Mouse (Mus musculus) layer of hippocampus, adult 2 months (tissue): ENCODE measurements around the gene Nell1. TPM values are rescaled to one million over a fixed set of nuclear protein-coding genes. Genes with fewer than 3 reads are reported as not detected.
A peak's percentile ranks its signal among the peaks of the same experiment; 100 is the strongest.

Experiments used
- DNase-seq, 2 experiments: peaks; one replicate each; pipeline ENCODE4 v3.0.0; 2022; ENCODE audit warnings: low spot score in 2 of 2
- H3K27ac ChIP-seq: fragments of 200-600 bp; 2 replicates; pipeline ENCODE4 v1.8.1; 2022
- H3K4me3 ChIP-seq: fragments of 200-600 bp; 2 replicates; pipeline ENCODE4 v1.8.1; 2022; ENCODE audit warnings: mild to moderate bottlenecking
- CTCF ChIP-seq: fragments of 200-600 bp; conservative IDR thresholded peaks from 2 replicates; pipeline ENCODE4 v1.8.1; 2022; ENCODE audit warnings: antibody characterized with exemption, mild to moderate bottlenecking, moderate library complexity
- total RNA-seq, 2 experiments: library from RNA; stranded (reverse); gene quantifications; 2 replicates each; pipeline ENCODE4 v1.2.3; 2021

The Nell1 gene
- total RNA-seq, 2 experiments from 2014 or later: 46.2 to 51.7 TPM

DNA sequence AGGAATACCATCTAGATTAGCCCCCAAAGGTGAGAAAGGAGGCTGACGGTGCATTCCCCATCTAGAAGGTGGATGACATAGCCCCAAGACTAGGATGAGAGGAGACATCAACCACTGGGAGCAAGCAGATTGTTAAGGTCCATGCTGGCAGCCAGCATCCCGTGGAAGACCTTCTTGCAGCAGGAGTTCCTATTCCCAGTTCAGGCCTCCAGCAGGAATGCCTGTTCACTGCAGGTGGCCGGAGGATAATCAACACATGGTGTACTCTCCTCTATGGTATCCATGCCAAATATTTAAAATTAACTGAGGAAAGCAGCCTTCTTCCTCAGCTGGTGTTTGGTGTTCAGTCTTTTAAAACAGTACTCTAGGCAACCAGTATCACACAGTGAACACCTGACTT lies 574.9 kb downstream of the Nell1 start:
- H3K4me3 ChIP-seq: no peak overlapping the region
- no peak for TF ChIP-seq CTCF
- H3K27ac ChIP-seq: no peak overlapping the region
- peak in 1 of 2 experiments; percentile 26 for DNase-seq

DNA sequence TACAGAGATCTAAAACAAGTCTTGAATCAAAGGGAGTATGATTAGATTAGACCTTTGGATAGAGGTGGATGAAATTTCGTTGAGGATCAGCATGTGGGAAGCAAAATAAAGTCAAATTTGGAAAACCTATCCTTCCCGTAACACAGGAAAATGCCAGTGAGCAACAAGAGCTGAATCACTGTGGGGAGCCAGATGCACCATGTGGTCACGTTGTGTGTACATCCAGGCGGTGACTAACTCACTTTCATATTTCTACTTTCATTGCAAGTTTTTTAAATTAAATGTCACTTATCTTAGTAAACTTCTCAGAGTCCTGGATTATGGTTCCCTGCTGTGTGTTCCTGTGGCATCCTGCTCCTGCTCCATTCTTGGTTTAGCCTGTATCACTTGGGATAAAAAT lies 576.8 kb downstream of the Nell1 start:
- Histone ChIP-seq H3K4me3 (no peak overlapping the region), H3K27ac (no peak overlapping the region)
- no peak for TF ChIP-seq CTCF
- DNase-seq: peak in 1 of 2 experiments; percentile 48

DNA sequence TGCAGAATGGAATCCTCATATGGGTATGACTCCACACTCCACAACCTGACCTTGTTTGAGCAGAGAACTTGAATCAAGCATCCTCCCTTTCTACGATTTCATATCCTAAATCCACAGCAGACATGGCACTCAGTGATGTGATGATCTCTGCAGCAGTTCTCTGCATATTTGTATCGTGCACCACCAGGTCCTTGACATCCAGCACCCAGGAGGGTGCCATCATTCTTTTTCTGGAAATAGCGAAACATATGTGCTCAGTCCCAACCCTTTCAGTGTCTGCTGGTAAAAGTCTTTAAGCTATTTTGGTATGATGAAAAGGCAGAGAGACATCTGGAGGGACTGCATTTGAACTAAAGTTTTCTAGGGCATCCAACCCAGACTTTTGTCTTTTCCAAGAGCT lies 588.0 kb downstream of the Nell1 start:
- no peak for DNase-seq
- no peak for TF ChIP-seq CTCF
- no peak overlapping the region for H3K27ac ChIP-seq
- no peak overlapping the region for H3K4me3 ChIP-seq

DNA sequence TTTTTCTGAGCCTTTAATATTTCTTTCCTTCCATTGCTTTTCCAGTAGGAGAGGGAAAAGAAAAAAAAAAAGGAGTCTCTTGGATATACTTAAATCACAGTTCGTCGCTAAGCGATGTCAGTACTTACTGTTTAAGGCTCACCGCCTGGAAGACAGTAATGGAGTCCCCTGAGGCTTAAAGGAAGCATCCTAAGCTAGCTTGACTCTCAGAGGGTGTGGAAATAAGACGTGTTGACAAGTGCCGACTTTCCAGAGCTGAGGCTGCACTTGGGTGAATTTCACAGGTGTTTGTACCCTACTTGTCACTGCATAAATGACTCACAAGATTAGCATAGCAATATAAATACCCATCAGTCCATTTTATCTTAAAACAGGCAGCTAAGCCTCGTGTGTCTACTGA lies 599.2 kb downstream of the Nell1 start:
- DNase-seq: no peak
- Histone ChIP-seq H3K27ac (no peak overlapping the region), H3K4me3 (no peak overlapping the region)
- TF ChIP-seq CTCF: no peak

DNA sequence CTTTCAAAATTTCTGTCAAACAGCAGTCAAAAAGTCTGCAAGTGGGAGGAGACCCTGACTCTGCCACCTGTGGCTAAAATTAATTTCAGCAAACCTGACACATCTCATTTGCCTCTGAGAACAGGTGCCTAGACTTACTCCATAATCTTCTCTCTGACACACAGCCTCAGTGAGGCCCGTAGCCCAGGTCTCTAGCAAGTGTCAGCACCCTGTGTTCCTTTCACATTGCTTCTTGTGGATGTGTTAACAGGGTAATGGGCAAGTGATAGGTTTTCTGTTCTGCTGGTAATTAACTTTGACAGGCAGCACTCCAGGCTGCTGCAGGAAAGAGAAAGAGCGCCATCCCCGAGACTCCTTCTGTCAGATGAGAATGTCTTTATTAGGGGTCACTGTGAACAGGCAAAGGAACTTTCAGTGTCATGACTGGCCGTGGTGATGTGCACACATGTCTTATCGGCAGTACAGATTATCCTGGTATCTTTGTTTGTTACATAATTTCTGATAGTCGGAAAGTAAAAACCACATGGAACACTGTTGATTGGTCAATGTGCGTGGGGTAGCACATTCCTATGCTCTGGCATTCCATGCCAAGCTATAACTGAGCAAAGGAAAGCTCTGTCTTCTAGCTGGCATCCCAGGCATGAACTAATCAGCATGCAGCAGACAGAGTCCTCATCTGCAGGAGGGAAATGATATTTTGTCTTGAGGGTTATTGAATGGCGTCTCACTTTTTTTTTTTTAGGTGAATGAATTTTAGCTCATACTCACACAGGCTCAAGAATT lies 614.2 kb downstream of the Nell1 start:
- H3K27ac ChIP-seq: no peak overlapping the region
- no peak for DNase-seq
- TF ChIP-seq CTCF: no peak
- H3K4me3 ChIP-seq: no peak overlapping the region

DNA sequence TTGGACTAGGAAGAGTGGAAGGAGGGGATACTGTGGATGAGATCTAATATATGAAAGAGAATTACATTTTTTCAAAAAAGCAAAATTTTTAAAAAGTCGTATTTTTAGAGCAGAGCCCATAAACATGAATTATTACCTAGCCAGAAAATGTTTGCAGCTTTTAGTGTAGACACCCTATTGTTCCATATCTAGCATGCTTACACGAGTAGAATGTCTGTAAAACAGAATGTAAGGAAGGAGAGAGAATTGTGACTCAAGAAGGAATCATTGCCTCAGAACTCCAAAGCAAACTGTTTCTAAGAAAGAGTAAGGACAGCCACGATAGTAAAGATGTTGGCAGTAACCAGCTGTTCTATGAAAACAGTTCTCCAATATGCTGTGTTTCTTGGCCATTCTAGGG lies 624.2 kb downstream of the Nell1 start, which contains the start of gene 4933405O20Rik:
Gene 4933405O20Rik, plus strand, starts transcription at position 301 of the 400 bp plus-strand sequence.
- TF ChIP-seq CTCF: no peak
- no peak within 1 kb of the TSS for H3K27ac ChIP-seq
- no peak within 1 kb of the TSS for H3K4me3 ChIP-seq
- no peak for DNase-seq

DNA sequence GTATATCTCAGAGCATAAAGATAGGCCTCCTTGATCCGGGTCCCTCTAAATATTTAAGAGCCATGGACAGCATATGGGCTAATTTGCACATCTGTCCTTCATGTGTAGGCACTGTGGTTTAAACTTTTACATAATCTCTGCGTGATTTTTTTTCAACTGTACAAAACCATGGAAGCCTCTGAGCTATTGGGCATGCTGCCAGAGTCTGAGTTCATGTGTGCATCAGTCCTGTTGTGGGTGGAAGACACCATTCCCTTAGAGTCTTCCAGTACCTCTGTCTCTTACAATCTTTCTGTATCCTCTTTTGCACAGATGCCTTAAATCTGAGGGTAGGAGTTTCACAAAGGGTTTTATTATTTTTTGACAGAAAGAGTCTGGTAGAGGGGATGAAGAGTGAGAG lies 639.4 kb downstream of the Nell1 start:
- TF ChIP-seq CTCF: no peak
- no peak overlapping the region for H3K4me3 ChIP-seq
- peak; percentile 23 to 29 for DNase-seq

DNA sequence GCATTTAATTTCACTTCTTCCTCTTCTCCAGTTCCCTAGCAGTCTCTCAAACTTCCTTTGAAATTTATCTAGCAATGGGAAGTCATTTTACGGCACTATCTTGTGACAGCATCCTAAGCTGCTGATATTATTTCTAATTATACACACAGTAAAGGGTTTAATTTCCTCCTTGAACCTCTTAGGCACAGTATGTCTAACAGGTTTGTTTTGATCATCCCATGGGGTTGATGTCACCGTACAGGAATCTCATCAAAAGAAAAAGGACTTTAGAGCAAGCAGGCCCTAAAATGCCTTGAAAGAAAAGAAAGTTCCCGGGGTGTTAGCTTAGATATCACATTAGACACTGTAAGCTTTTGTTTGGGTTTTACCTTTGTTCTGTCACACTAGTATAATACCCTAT lies 654.5 kb downstream of the Nell1 start:
- Histone ChIP-seq H3K27ac (no peak overlapping the region), H3K4me3 (no peak overlapping the region)
- TF ChIP-seq CTCF: no peak
- DNase-seq: no peak

More for the DNA sequence above, 639.4 kb downstream of the Nell1 start:
- H3K27ac ChIP-seq: no peak overlapping the region

DNA sequence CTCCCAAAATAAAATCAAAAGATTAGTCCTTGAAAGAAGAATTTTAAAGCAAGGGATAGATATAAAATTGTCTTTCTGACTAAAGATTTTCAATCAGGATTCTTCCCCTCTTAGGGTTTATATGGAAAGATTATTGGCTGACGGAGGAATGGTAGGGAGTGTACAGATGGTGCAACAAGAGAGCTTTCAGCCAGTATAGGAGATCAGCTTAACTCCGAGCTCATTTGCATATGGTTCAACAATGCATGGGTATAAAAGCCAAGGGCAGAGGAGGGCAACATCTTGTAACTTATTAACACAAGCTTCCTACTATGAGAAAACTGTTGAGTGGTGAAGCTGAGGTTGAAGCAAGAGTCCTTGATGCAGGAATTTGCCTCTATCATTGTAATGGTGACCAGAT lies 658.5 kb downstream of the Nell1 start:
- TF ChIP-seq CTCF: no peak
- Histone ChIP-seq H3K4me3 (no peak overlapping the region), H3K27ac (no peak overlapping the region)
- DNase-seq: no peak

DNA sequence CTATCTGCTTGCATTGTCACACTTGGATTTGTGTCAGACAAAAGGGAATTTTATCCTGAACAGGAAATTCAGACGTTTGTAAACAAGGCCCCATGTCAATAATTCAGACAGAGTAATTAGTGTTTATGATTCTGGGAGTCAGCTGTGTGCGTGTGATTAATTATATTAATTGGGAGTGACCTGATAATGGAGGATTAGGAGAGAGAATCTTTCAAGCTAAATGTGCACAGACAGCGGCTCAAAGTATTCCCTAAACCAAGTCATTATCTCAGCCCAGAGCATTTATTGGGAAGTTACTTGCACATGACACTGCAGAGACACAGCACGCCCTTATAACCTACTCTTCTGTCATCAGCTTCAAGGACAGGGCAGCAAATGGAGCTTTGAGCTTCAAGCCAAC lies 697.6 kb downstream of the Nell1 start:
- no peak overlapping the region for H3K4me3 ChIP-seq
- no peak for DNase-seq
- TF ChIP-seq CTCF: no peak
- no peak overlapping the region for H3K27ac ChIP-seq

DNA sequence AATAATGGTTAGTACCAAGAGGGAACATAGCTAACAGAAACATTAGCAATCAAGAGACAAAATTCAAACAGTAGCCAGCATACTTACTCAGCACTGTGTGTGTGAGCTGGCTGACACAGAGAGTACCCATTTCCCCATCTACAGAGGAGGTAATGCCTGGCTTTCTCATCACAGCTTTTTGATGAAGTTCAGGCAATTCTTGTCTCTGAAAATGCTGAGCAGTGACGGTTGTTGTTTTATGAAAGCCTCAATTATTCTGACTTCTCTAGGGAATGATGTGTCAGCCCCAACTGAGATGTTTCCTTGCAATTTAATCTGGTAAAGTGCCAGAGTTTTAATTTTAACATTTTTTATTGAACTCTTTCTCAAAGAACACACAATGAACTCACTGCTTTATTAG lies 700.8 kb downstream of the Nell1 start:
- DNase-seq: no peak
- no peak overlapping the region for H3K4me3 ChIP-seq
- TF ChIP-seq CTCF: no peak
- H3K27ac ChIP-seq: no peak overlapping the region

DNA sequence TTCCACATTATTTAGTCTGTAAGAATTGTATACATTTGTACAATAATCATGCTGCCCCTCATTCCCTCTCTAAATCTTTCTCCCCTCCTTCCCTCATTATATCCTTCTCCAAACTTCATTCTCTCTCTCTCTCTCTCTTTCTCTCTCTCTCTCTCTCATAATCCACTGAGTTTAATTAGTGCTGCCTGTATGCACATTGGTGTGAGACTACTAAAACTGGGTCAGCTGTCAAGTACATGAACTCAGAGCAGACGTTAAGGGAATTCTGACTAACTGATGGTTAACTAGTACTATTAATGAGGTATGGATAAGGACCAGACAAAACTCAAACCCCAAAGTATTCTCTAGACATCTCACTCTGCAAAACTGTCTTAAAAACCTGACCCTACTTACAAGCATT lies 702.8 kb downstream of the Nell1 start:
- TF ChIP-seq CTCF: no peak
- H3K4me3 ChIP-seq: no peak overlapping the region
- DNase-seq: no peak
- H3K27ac ChIP-seq: no peak overlapping the region

DNA sequence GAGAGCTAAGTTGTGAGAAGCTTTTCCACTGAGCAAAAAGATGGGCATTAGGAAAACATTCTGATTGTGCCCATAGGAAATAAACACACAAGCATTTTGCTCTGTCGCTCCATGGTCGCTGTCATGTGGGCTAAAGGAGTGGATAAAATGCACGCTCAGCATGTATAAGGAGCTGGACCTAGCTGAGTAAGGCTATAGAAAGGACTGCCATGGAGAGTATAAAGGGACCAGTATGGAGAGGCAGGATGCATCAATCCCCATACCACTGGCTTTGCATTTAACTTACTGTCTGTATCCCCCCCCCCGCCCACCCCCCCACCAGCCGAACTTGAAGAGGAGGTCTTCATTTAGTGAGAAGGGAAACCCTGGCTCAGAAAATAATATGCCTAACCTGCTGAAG lies 711.7 kb downstream of the Nell1 start:
- Histone ChIP-seq H3K4me3 (no peak overlapping the region), H3K27ac (no peak overlapping the region)
- DNase-seq: no peak
- no peak for TF ChIP-seq CTCF

DNA sequence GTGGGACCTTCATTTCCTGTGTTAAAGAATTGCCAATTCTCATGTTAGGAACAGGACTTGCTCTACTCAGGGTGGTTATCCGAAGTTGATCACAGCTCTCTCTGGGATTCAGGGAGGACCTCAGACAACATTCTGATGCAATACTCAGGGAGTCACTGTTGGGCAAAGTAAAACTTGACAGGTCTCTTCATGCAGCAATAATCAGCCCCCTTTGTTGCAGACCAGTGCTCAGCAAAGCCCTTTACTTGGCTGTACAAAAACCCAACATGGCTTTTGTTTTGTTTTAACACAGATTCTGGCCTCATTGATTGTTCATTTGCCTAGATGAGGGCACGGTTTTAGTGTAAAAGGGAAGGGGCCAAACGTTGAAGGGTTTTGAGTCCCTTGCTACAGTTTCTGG lies 750.5 kb downstream of the Nell1 start:
- no peak overlapping the region for H3K4me3 ChIP-seq
- no peak for TF ChIP-seq CTCF
- DNase-seq: no peak
- no peak overlapping the region for H3K27ac ChIP-seq

DNA sequence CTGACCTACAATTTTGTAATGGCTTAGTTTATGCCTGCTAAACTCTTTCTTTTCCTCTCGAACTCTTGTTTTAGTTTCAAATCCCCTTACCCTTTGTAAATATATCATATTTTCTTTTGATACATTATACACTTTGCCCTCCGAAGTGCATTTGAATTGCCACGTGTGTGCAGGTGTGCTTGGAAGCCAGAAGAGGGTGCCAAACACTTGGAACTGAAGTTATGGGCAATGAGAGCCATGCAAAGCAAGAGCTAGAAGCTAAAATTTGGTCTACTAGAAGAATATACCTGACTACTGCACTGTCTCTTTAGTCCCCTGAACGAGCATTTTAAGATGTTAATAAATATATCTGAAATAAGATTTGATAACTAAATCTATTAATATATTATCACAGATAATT lies 756.3 kb downstream of the Nell1 start:
- peak; percentile 69 for TF ChIP-seq CTCF

More for the DNA sequence above, 756.3 kb downstream of the Nell1 start:
- no peak overlapping the region for H3K27ac ChIP-seq
- H3K4me3 ChIP-seq: no peak overlapping the region
- no peak for DNase-seq
